Mouse (Mus musculus) stomach, embryonic 14.5 days (tissue): Measurements from ENCODE around the gene Il1rl2. TPM values are rescaled to one million over a fixed set of nuclear protein-coding genes. Genes with fewer than 3 reads are reported as not detected.

ENCODE experiments used
- ATAC-seq: fragments of 200-750 bp; cut with Nextera tagmentation; 2 replicates; pipeline ENCODE4 v1.8.0; 2017; ENCODE audit warnings: low read depth, moderate TSS enrichment; ENCODE audit not compliant: insufficient number of reproducible peaks, insufficient read depth, low FRiP score
- H3K27ac ChIP-seq: fragments of 300-500 bp; sonication (generic); 2 replicates; pipeline ENCODE4 v1.5.1; 2014; ENCODE audit warnings: mild to moderate bottlenecking, low read length, moderate library complexity, mixed read lengths
- H3K27me3 ChIP-seq: fragments of 300-500 bp; sonication (generic); 2 replicates; pipeline ENCODE4 v1.6.1; 2014; ENCODE audit warnings: low read length, control low read depth, mixed read lengths; ENCODE audit not compliant: control insufficient read depth, insufficient read depth
- H3K36me3 ChIP-seq: fragments of 300-500 bp; sonication (generic); 2 replicates; pipeline ENCODE4 v1.6.1; 2014; ENCODE audit warnings: mild to moderate bottlenecking, control low read depth, low read length, moderate library complexity, mixed read lengths; ENCODE audit not compliant: control insufficient read depth, insufficient read depth
- H3K4me1 ChIP-seq: fragments of 300-500 bp; sonication (generic); 2 replicates; pipeline ENCODE4 v1.6.1; 2014; ENCODE audit warnings: low read length, control low read depth, mixed read lengths; ENCODE audit not compliant: control insufficient read depth, insufficient read depth
- H3K4me2 ChIP-seq: fragments of 300-500 bp; sonication (generic); replicated peaks from 2 replicates; pipeline ENCODE4 v1.6.1; 2014; ENCODE audit warnings: low read depth, low read length, control low read depth
- H3K4me3 ChIP-seq: fragments of 300-500 bp; sonication (generic); 2 replicates; pipeline ENCODE4 v1.5.1; 2014; ENCODE audit warnings: low read depth, low read length, control low read depth
- H3K9ac ChIP-seq: fragments of 300-500 bp; sonication (generic); replicated peaks from 2 replicates; pipeline ENCODE4 v1.6.1; 2014; ENCODE audit warnings: low read depth, mild to moderate bottlenecking, control low read depth, low read length, moderate library complexity, mixed read lengths
- H3K9me3 ChIP-seq: fragments of 300-500 bp; sonication (generic); 2 replicates; pipeline ENCODE4 v1.6.1; 2016; ENCODE audit warnings: low read depth, low read length, control low read depth; ENCODE audit not compliant: control insufficient read depth
- WGBS: fragments of 180-500 bp; shearing (Covaris S2); extraction: QIAGEN DNeasy Blood & Tissue Kit; methylation state at CpG from one replicate; pipeline ENCODE4 v1.1.7; 2014; 5-methylcytosine and 5-hydroxymethylcytosine counted together
- polyA plus RNA-seq: library from polyadenylated mRNA; unstranded; fragments of >200 nt; fragmentation: Nextera tagmentation; extraction: Ambion mirVana; gene quantifications from 2 replicates; pipeline ENCODE4 v1.2.1, GENCODE M21; 2014

Il1rl2 gene
- polyA plus RNA-seq, 1 experiment from 2014 or later = 3.2 TPM

DNA sequence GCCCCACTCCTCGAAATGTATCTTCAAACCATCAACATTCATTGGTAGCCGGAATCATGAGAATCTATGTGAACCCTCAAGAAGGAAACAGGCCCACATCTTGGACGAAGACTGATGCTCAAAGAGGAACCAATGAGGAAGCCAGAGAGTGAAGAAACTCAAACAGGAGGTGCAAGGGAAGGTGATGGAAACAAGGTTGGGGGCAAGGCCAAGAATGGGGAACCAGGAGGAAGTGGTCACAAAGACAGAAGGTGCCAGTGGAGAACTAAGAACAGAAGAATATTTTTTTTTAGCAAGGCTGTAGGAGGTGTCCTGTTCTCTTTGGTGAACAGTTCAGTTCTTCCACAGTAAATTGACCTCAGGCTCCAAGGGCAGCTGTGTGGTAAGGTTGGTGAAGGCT, 67.0 kb downstream of the Il1rl2 start:
- Histone ChIP-seq H3K9me3 (no peaks in the 10 kb centered on the region), H3K27me3 (no peaks in the 10 kb centered on the region), H3K36me3 (no peaks in the 10 kb centered on the region), H3K4me3 (no peak overlapping the region), H3K4me2 (no peak overlapping the region), H3K27ac (no peak overlapping the region), H3K4me1 (no peaks in the 10 kb centered on the region), H3K9ac (no peak overlapping the region)
- no peak for ATAC-seq
- WGBS = 85% methylated on average over 3 of the region's 3 CpGs

DNA sequence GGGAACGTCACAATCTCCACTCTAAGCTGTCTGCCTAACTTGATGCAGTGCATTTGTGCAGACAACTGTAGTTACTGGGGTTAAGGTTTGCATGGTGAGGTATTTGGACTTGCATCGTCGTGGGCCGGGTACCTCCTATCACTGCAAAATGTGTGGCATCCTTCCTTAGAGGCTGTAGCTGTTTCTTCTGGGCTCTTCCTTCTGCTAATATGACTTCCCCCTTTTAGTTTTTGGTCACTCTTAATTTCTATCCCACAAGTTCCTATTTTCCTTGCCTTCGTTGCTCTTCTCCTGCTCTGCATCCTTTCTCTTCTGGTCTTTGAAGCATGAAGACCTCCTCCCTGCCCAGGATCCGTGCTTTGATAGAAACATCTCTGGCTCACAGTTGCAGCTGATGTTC, 68.1 kb downstream of the Il1rl2 start:
- H3K36me3 ChIP-seq = no peaks in the 10 kb centered on the region
- H3K27me3 ChIP-seq = no peaks in the 10 kb centered on the region
- no peak overlapping the region for H3K4me2 ChIP-seq
- H3K4me3 ChIP-seq = no peak overlapping the region
- no peaks in the 10 kb centered on the region for H3K4me1 ChIP-seq
- no peak for ATAC-seq
- H3K9me3 ChIP-seq = no peaks in the 10 kb centered on the region
- 76% methylated on average over 6 of the region's 6 CpGs for WGBS
- H3K27ac ChIP-seq = no peak overlapping the region
- H3K9ac ChIP-seq = no peak overlapping the region

DNA sequence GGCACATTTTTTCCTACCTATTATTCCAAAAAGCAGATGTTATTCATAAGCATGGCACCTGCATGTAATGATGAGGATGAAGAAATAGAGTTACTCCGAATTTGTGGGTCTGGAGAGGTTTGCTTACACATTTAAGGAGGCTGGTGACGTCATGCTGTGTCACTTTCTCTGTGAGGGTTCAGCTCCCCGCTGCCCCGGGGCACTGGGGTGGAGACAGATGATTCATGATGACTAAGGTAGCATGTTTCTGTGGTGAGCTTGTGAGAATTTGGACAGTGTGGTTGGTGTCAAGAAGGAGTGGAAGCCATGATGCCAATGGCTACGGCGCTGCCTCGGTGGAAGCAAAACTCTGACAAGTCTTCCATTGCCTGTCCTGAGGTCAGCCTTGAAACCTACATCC, 68.8 kb downstream of the Il1rl2 start:
- Histone ChIP-seq H3K36me3 (no peaks in the 10 kb centered on the region), H3K9ac (no peak overlapping the region), H3K4me2 (no peak overlapping the region), H3K27me3 (no peaks in the 10 kb centered on the region), H3K9me3 (no peaks in the 10 kb centered on the region), H3K4me3 (no peak overlapping the region), H3K27ac (no peak overlapping the region), H3K4me1 (no peaks in the 10 kb centered on the region)
- WGBS = 82% methylated on average over 7 of the region's 7 CpGs
- ATAC-seq = no peak

DNA sequence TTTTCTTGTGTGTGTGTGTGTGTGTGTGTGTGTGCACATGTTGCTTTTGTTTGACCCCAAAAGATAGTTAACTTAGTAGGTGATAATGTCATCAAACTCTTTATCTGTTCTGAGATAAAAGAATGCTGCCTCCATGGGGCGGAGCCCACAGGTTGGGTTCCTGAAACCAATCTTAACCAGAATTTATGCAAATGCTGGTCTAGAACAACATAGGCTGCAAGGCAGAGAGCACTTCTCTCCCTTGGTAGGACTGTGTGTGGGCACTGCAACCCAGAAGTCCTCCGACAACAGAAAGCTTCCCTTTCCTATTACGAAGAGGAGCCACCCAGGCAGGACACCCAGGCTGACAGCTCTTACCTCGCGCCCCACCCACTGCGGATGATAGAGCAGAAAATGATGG, 75.2 kb downstream of the Il1rl2 start:
- Histone ChIP-seq H3K4me2 (no peak overlapping the region), H3K9me3 (no peaks in the 10 kb centered on the region), H3K4me1 (no peaks in the 10 kb centered on the region), H3K27me3 (no peaks in the 10 kb centered on the region), H3K27ac (no peak overlapping the region), H3K4me3 (no peak overlapping the region), H3K36me3 (no peaks in the 10 kb centered on the region), H3K9ac (no peak overlapping the region)
- WGBS = 89% methylated on average over 6 of the region's 6 CpGs
- ATAC-seq = no peak

DNA sequence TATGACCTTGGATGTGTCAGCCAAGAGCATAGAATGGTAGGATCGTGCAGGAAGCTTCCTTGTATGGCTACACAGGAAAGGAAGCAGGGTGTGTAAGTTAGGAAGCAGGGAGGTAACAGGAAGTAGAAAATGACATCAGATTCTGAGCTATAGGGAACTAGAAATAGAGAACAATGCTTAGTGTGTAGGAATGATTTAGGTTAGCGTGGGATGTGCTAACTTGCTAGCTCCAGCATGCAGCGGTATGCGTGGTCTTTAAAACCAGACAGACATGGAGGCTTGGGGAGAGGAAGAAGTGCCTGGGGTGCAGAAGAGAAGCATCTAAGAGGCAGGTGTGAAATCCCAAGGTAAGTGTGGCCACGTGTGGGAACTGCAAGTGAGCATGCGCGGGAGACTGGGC, 80.3 kb downstream of the Il1rl2 start:
- H3K4me3 ChIP-seq = no peak overlapping the region
- no peak overlapping the region for H3K9ac ChIP-seq
- ATAC-seq = no peak
- H3K9me3 ChIP-seq = no peaks in the 10 kb centered on the region; the same call in 1 of the 2 replicates
- WGBS = 74% methylated on average over 7 of the region's 7 CpGs
- H3K4me2 ChIP-seq = no peak overlapping the region
- H3K27me3 ChIP-seq = no peaks in the 10 kb centered on the region
- no peaks in the 10 kb centered on the region for H3K4me1 ChIP-seq
- no peaks in the 10 kb centered on the region for H3K36me3 ChIP-seq
- no peak overlapping the region for H3K27ac ChIP-seq

DNA sequence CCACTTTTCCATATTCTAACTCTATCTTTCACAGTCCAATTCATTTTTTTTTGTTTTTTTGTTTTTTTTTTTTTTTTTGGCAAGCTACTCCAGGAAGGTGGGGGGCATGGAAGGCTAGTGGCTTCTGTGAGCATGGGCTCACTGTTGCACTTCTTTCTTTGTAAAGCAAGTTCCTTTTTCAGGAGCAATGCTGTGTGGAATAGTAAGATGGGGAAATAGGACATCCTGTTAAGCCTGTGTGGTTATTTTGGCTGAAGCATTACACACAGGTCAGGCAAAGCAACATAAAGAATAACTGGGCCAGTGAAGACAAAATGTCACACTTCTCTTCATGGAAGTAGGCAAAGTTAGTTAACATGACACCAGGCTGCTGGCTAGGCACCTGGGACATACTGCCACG, 85.5 kb downstream of the Il1rl2 start:
- Histone ChIP-seq H3K27me3 (no peaks in the 10 kb centered on the region), H3K36me3 (no peaks in the 10 kb centered on the region), H3K9me3 (no peaks in the 10 kb centered on the region; the same call in 1 of the 2 replicates), H3K27ac (no peak overlapping the region), H3K4me3 (no peak overlapping the region), H3K4me1 (no peaks in the 10 kb centered on the region), H3K4me2 (no peak overlapping the region), H3K9ac (no peak overlapping the region)
- ATAC-seq = no peak
- WGBS = 45% methylated on average over 1 of the region's 1 CpGs

DNA sequence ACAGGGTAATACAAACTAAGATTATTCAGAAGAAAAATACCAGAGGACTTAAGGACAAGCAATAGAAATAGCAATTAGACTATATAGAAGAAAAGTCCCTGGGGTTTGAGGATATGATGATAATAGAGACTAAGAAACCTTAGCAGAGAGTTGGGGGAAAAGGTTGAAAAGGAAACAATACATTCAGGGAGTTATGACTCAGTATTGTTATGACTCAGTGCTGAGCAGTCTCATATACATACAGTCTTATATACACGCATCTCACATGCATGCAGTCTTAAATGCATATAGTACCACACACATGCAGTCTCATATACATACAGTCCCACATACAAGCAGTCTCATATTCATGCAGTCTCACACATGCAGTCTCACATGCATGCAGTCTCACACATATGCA, 88.6 kb downstream of the Il1rl2 start:
- Histone ChIP-seq H3K36me3 (no peaks in the 10 kb centered on the region), H3K9me3 (no peaks in the 10 kb centered on the region; the same call in 1 of the 2 replicates), H3K27ac (no peak overlapping the region), H3K4me1 (no peaks in the 10 kb centered on the region), H3K4me2 (no peak overlapping the region), H3K27me3 (no peaks in the 10 kb centered on the region), H3K9ac (no peak overlapping the region), H3K4me3 (no peak overlapping the region)
- 93% methylated on average over 1 of the region's 1 CpGs for WGBS
- ATAC-seq = no peak

DNA sequence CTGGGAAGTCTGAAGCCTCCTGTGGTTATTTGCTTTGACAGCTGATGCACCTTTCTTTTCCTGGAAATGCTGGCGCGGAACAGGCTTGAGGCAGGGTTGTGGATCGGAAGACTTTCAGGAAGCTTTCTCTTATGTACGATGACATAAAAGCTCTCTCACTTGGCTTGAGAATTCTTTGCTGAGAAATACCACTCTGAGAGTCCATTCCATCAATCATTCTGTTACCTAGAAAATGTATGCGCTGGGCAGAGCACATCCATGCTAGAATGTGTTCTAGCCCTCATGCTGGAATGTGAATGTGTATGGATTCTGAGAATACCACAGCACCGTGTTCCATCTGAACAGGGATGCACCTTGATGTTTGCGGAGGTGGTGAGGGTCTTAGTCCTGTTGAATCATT, 89.9 kb downstream of the Il1rl2 start:
- Histone ChIP-seq H3K27me3 (no peaks in the 10 kb centered on the region), H3K4me3 (no peak overlapping the region), H3K36me3 (no peaks in the 10 kb centered on the region), H3K9ac (no peak overlapping the region), H3K4me2 (no peak overlapping the region), H3K4me1 (no peaks in the 10 kb centered on the region), H3K27ac (no peak overlapping the region), H3K9me3 (no peaks in the 10 kb centered on the region; the same call in 1 of the 2 replicates)
- ATAC-seq = no peak
- 67% methylated on average over 7 of the region's 7 CpGs for WGBS

DNA sequence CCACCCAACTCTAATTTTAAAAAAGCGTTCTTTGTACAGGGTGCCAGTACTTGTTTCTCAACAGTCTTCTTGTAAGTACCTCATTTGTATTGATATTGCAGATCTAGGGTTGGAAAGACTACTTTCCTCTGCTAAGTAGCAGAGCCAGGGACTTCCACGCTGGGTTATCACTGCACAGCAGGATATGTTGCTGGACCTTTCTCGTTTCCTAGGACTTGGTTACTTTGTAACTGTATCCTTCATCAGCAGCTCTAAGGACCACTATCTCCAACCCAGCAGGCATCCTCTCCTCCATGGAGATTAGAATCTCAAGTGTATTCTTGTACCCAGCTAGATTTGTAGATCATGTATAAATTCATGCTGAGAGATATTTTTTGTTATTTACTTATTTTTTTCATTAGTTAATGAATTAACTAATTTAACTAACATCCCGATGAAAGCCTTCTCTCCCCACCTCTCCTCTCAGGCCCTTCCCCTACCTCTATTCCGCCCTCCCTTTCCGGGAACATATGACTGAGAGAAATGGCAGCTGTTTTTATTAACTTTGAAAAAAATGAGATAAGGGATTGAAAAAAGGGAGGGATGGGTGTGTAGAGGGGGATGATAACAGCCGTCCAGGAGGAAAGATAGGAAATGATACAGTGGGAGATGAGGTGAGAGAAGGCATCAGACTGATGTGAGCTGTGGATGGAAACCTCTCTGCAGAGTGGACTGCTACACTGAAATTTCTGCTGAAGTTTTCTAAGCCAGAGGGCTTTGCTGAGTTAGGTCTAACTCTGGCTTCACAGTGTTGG, 90.7 kb downstream of the Il1rl2 start:
- no peak for ATAC-seq
- Histone ChIP-seq H3K4me1 (no peaks in the 10 kb centered on the region), H3K9me3 (no peaks in the 10 kb centered on the region), H3K36me3 (no peaks in the 10 kb centered on the region), H3K27ac (no peak overlapping the region), H3K4me3 (no peak overlapping the region), H3K9ac (no peak overlapping the region), H3K27me3 (no peaks in the 10 kb centered on the region), H3K4me2 (no peak overlapping the region)
- WGBS = 61% methylated on average over 7 of the region's 7 CpGs
